Mouse (Mus musculus) limb, embryonic 12.5 days (tissue): ENCODE measurements around the gene Olfr1317. TPM values are rescaled to one million over a fixed set of nuclear protein-coding genes. Genes with fewer than 3 reads are reported as not detected.

Source experiments
- ATAC-seq: fragments of 200-750 bp; cut with Nextera tagmentation; 2 replicates; pipeline ENCODE4 v1.8.0; 2017; ENCODE audit warnings: low read depth, moderate TSS enrichment; ENCODE audit not compliant: insufficient number of reproducible peaks, insufficient read depth, low FRiP score, low TSS enrichment
- H3K27ac ChIP-seq: fragments of 300-500 bp; sonication (generic); 2 replicates; pipeline ENCODE4 v1.5.1; 2016; ENCODE audit warnings: mild to moderate bottlenecking, moderate library complexity
- H3K27me3 ChIP-seq: fragments of 300-500 bp; sonication (generic); 2 replicates; pipeline ENCODE4 v1.6.1; 2016; ENCODE audit warnings: mild to moderate bottlenecking, moderate library complexity
- H3K36me3 ChIP-seq: fragments of 300-500 bp; sonication (generic); 2 replicates; pipeline ENCODE4 v1.6.1; 2016; ENCODE audit warnings: mild to moderate bottlenecking, moderate library complexity
- H3K4me1 ChIP-seq: fragments of 300-500 bp; sonication (generic); replicated peaks from 2 replicates; pipeline ENCODE4 v1.6.1; 2016
- H3K4me2 ChIP-seq: fragments of 300-500 bp; sonication (generic); 2 replicates; pipeline ENCODE4 v1.6.1; 2016; ENCODE audit warnings: mild to moderate bottlenecking, moderate library complexity
- H3K4me3 ChIP-seq: fragments of 300-500 bp; sonication (generic); replicated peaks from 2 replicates; pipeline ENCODE4 v1.5.1; 2016; ENCODE audit warnings: mild to moderate bottlenecking
- H3K9ac ChIP-seq: fragments of 300-500 bp; sonication (generic); replicated peaks from 2 replicates; pipeline ENCODE4 v1.6.1; 2016; ENCODE audit warnings: mild to moderate bottlenecking, moderate library complexity
- H3K9me3 ChIP-seq: fragments of 300-500 bp; sonication (generic); 2 replicates; pipeline ENCODE4 v1.6.1; 2016; ENCODE audit warnings: mild to moderate bottlenecking, moderate library complexity
- WGBS: fragments of 180-500 bp; shearing (Covaris S2); methylation state at CpG from one replicate; pipeline ENCODE4 v1.1.7; 2016; 5-methylcytosine and 5-hydroxymethylcytosine counted together
- polyA plus RNA-seq: library from polyadenylated mRNA; unstranded; fragments of >200 nt; fragmentation: Nextera tagmentation; extraction: Ambion mirVana; gene quantifications from 2 replicates; pipeline ENCODE4 v1.2.1, GENCODE M21; 2016

Olfr1317 gene
- polyA plus RNA-seq = not detected in 2 replicates

- H3K9me3 ChIP-seq = no peaks in the 10 kb centered on the region
- H3K9ac ChIP-seq = no peak within 1 kb of the TSS
- H3K27ac ChIP-seq = no peak within 1 kb of the TSS
- no peak within 1 kb of the TSS for H3K4me2 ChIP-seq
- no peaks in the 10 kb centered on the region for H3K36me3 ChIP-seq
- no peak for ATAC-seq
- no peaks in the 10 kb centered on the region for H3K27me3 ChIP-seq
- WGBS = 77% methylated on average over 2 of the region's 2 CpGs
- H3K4me3 ChIP-seq = no peak within 1 kb of the TSS
- no peaks in the 10 kb centered on the region for H3K4me1 ChIP-seq
These were observed at the start of gene Olfr1317 for GRCm38 (mm10) chr2:112140029-112140428. Gene Olfr1317, plus strand, starts transcription at chr2:112140329.

- Histone ChIP-seq H3K4me3 (no peak within 1 kb of the TSS), H3K4me1 (no peaks in the 10 kb centered on the region), H3K4me2 (no peak within 1 kb of the TSS), H3K27me3 (no peaks in the 10 kb centered on the region), H3K9me3 (no peaks in the 10 kb centered on the region), H3K27ac (no peak within 1 kb of the TSS), H3K9ac (no peak within 1 kb of the TSS), H3K36me3 (no peaks in the 10 kb centered on the region)
- no peak for ATAC-seq
These were observed 43.4 kb upstream of the Olfr1317 start, which contains the start of gene Olfr1314 for GRCm38 (mm10) chr2:112096681-112097080. Gene Olfr1314, minus strand, starts transcription at chr2:112096781.

- H3K9me3 ChIP-seq = no peaks in the 10 kb centered on the region
- no peaks in the 10 kb centered on the region for H3K4me1 ChIP-seq
- H3K4me3 ChIP-seq = no peak within 1 kb of the TSS
- H3K27ac ChIP-seq = no peak within 1 kb of the TSS
- H3K36me3 ChIP-seq = no peaks in the 10 kb centered on the region
- no peak for ATAC-seq
- WGBS = 73% methylated on average over 1 of the region's 1 CpGs
- H3K9ac ChIP-seq = no peak within 1 kb of the TSS
- no peak within 1 kb of the TSS for H3K4me2 ChIP-seq
- H3K27me3 ChIP-seq = no peaks in the 10 kb centered on the region
These were observed 24.8 kb upstream of the Olfr1317 start, which contains the start of gene Olfr1315-ps1 for GRCm38 (mm10) chr2:112115340-112115739. Gene Olfr1315-ps1, minus strand, starts transcription at chr2:112115440.

GRCm38 (mm10) chr2:112134877-112135276 lies 5.3 kb upstream of the Olfr1317 start, which contains the start of gene Olfr1316:
Gene Olfr1316, minus strand, starts transcription at chr2:112134977.
- no peak within 1 kb of the TSS for H3K9ac ChIP-seq
- no peak for ATAC-seq
- H3K4me1 ChIP-seq = no peaks in the 10 kb centered on the region
- no peak within 1 kb of the TSS for H3K4me2 ChIP-seq
- H3K27me3 ChIP-seq = no peaks in the 10 kb centered on the region
- no peak within 1 kb of the TSS for H3K27ac ChIP-seq
- H3K4me3 ChIP-seq = no peak within 1 kb of the TSS
- H3K9me3 ChIP-seq = no peaks in the 10 kb centered on the region
- no peaks in the 10 kb centered on the region for H3K36me3 ChIP-seq
- 87% methylated on average over 2 of the region's 2 CpGs for WGBS

- no peaks in the 10 kb centered on the region for H3K9me3 ChIP-seq
- H3K4me2 ChIP-seq = no peak within 1 kb of the TSS
- no peaks in the 10 kb centered on the region for H3K36me3 ChIP-seq
- no peak within 1 kb of the TSS for H3K4me3 ChIP-seq
- no peak for ATAC-seq
- no peak within 1 kb of the TSS for H3K9ac ChIP-seq
- H3K4me1 ChIP-seq = no peaks in the 10 kb centered on the region
- no peak within 1 kb of the TSS for H3K27ac ChIP-seq
- no peaks in the 10 kb centered on the region for H3K27me3 ChIP-seq
These were observed 13.8 kb downstream of the Olfr1317 start, which contains the start of gene Olfr1318 for GRCm38 (mm10) chr2:112153898-112154297. Gene Olfr1318, plus strand, starts transcription at chr2:112154198.

Other genes with a start within 250 kb of the Olfr1317 start
- not detected in 2 replicates for gene Olfr1306, start 224.1 kb upstream of the Olfr1317 start, polyA plus RNA-seq
- gene Olfr1307, start 190.9 kb upstream of the Olfr1317 start, polyA plus RNA-seq = not detected in 2 replicates
- not detected in 2 replicates for gene Olfr1308, start 175.4 kb upstream of the Olfr1317 start, polyA plus RNA-seq
- gene Olfr1309, start 150.0 kb upstream of the Olfr1317 start, polyA plus RNA-seq = not detected in 2 replicates
- gene Olfr1310, start 127.6 kb upstream of the Olfr1317 start, polyA plus RNA-seq = not detected in 2 replicates
- not detected in 2 replicates for gene Olfr1311, start 115.9 kb upstream of the Olfr1317 start, polyA plus RNA-seq
- gene Olfr1312, start 90.1 kb upstream of the Olfr1317 start, polyA plus RNA-seq = not detected in 2 replicates
- not detected in 2 replicates for gene Olfr1313, start 62.5 kb upstream of the Olfr1317 start, polyA plus RNA-seq
- gene Olfr1314, start 43.5 kb upstream of the Olfr1317 start, polyA plus RNA-seq = not detected in 2 replicates
- gene Olfr1315-ps1, start 24.9 kb upstream of the Olfr1317 start, polyA plus RNA-seq = not detected in 2 replicates
- not detected in 2 replicates for gene Olfr1316, start 5.4 kb upstream of the Olfr1317 start, polyA plus RNA-seq
- gene Olfr1318, start 13.9 kb downstream of the Olfr1317 start, polyA plus RNA-seq = not detected in 2 replicates
- 12.9 and 14.0 TPM in 2 replicates for gene Lpcat4, start 99.1 kb downstream of the Olfr1317 start, polyA plus RNA-seq
- gene Nutm1, start 119.0 kb downstream of the Olfr1317 start, polyA plus RNA-seq = 0.10 TPM in 2 replicates
- 170 and 181 TPM in 2 replicates for gene Nop10, start 121.6 kb downstream of the Olfr1317 start, polyA plus RNA-seq
- 10.6 and 11.4 TPM in 2 replicates for gene Slc12a6, start 125.5 kb downstream of the Olfr1317 start, polyA plus RNA-seq
- gene Gm21985, start 126.0 kb downstream of the Olfr1317 start, polyA plus RNA-seq = not detected in 2 replicates
- gene Emc4, start 227.7 kb downstream of the Olfr1317 start, polyA plus RNA-seq = 103 and 106 TPM in 2 replicates
- gene Katnbl1, start 238.9 kb downstream of the Olfr1317 start, polyA plus RNA-seq = 50.8 and 55.8 TPM in 2 replicates